Mouse (Mus musculus) ES-Bruce4 (cell line): ENCODE data around the gene Ankrd22.

ENCODE experiments used
- CTCF ChIP-seq: IDR thresholded peaks from one replicate; pipeline ENCODE4 v1.8.1; 2011; ENCODE audit warnings: low read depth, low read length
- EP300 ChIP-seq: IDR thresholded peaks from 2 replicates; pipeline ENCODE4 v1.6.1; 2011; ENCODE audit warnings: low read depth, low read length; ENCODE audit not compliant: insufficient read depth
- POLR2A ChIP-seq: IDR thresholded peaks from one replicate; pipeline ENCODE4 v1.8.1; 2011; ENCODE audit warnings: low read length; ENCODE audit not compliant: insufficient read depth

DNA sequence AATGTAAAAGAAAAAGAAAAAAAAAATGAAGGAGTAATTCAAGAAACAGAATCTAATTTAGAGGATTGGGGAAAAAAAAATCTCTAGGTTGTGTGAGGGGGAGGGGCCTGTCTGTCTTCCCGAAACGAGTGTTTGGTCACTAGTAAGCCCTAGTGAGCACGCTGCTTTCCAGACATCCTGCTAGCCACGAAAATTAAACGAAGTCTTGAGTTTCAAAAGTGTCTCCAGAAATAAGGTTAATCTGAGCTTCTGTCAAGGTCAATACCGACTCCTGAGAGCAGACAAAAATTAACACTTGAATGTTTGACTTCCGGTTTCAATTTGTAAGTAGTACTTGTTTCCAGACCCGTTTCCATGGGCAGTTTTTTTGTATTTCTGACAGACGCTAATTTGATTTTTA, 27.3 kb upstream of the Ankrd22 start:
- TF ChIP-seq POLR2A (no peak), CTCF (no peak), EP300 (no peak)
